Mouse (Mus musculus) hindbrain, embryonic 11.5 days (tissue): ENCODE data around the gene Usp48. TPM values are rescaled to one million over a fixed set of nuclear protein-coding genes. Genes with fewer than 3 reads are reported as not detected.
A peak's percentile ranks its signal among the peaks of the same experiment; 100 is the strongest.

Experiments
- ATAC-seq: fragments of 200-750 bp; cut with Nextera tagmentation; 2 replicates; pipeline ENCODE4 v1.8.0; 2017; ENCODE audit warnings: mild to moderate bottlenecking, moderate TSS enrichment, moderate library complexity; ENCODE audit not compliant: low FRiP score
- DNase-seq: peaks from one replicate; pipeline ENCODE4 v3.0.0-alpha.2; 2015; ENCODE audit warnings: low spot score
- H3K27ac ChIP-seq: fragments of 300-500 bp; sonication (generic); 2 replicates; pipeline ENCODE4 v1.5.1; 2014; ENCODE audit warnings: mild to moderate bottlenecking, low read depth, low read length
- H3K27me3 ChIP-seq: fragments of 300-500 bp; sonication (generic); 2 replicates; pipeline ENCODE4 v1.6.1; 2014; ENCODE audit warnings: mild to moderate bottlenecking, low read length, moderate library complexity, mixed read lengths; ENCODE audit not compliant: control insufficient read depth, insufficient read depth
- H3K36me3 ChIP-seq: fragments of 300-500 bp; sonication (generic); 2 replicates; pipeline ENCODE4 v1.6.1; 2014; ENCODE audit warnings: mild to moderate bottlenecking, low read length, moderate library complexity, mixed read lengths; ENCODE audit not compliant: control insufficient read depth, insufficient read depth
- H3K4me1 ChIP-seq: fragments of 300-500 bp; sonication (generic); replicated peaks from 2 replicates; pipeline ENCODE4 v1.6.1; 2014; ENCODE audit warnings: low read length, mixed read lengths; ENCODE audit not compliant: control insufficient read depth, insufficient read depth
- H3K4me2 ChIP-seq: fragments of 300-500 bp; sonication (generic); replicated peaks from 2 replicates; pipeline ENCODE4 v1.6.1; 2014; ENCODE audit warnings: mild to moderate bottlenecking, low read depth, low read length
- H3K4me3 ChIP-seq: fragments of 300-500 bp; sonication (generic); 2 replicates; pipeline ENCODE4 v1.5.1; 2014; ENCODE audit warnings: low read depth, low read length
- H3K9ac ChIP-seq: fragments of 300-500 bp; sonication (generic); 2 replicates; pipeline ENCODE4 v1.6.1; 2014; ENCODE audit warnings: low read depth, low read length
- H3K9me3 ChIP-seq: fragments of 300-500 bp; sonication (generic); 2 replicates; pipeline ENCODE4 v1.6.1; 2016; ENCODE audit warnings: low read length; ENCODE audit not compliant: control insufficient read depth
- WGBS: fragments of 180-500 bp; shearing (Covaris S2); extraction: QIAGEN DNeasy Blood & Tissue Kit; methylation state at CpG from one replicate; pipeline ENCODE4 v1.1.7; 2014; 5-methylcytosine and 5-hydroxymethylcytosine counted together
- polyA plus RNA-seq: library from polyadenylated mRNA; unstranded; fragments of >200 nt; fragmentation: Nextera tagmentation; extraction: Ambion mirVana; gene quantifications from 2 replicates; pipeline ENCODE4 v1.2.1, GENCODE M21; 2014

The Usp48 gene
- polyA plus RNA-seq, 1 experiment from 2014 or later, result 84.8 TPM

DNA sequence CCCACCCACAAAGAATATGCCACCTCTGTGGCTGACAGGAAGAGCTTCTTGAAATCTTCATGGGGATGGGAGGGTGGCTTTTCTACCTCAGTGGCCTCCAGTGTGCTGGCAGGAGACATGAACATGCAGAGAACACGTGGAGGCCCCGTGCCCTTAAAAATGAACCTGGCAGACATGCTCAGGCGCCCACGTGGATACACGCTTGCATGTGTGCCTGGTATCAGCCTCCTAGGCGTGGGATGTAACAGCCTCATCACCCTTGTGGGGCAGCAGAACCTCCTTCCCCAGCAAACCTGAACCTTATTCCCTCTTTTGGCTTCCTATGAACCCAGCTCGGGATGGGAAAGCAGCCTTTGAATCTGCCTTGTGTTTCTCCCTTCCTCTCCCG, 73.4 kb downstream of the Usp48 start:
- no peaks in the 10 kb centered on the region for H3K9me3 ChIP-seq
- H3K4me1 ChIP-seq, result 0 out of 2 replicates have a peak, but pooled peaks cover 2% of the 10 kb centered on the region
- H3K27me3 ChIP-seq, result peaks cover 20% of the 10 kb centered on the region
- WGBS, result 70% methylated on average over 8 of the region's 8 CpGs
- H3K27ac ChIP-seq, result no peak overlapping the region
- H3K4me2 ChIP-seq, result no peak overlapping the region
- DNase-seq, result no peak
- H3K9ac ChIP-seq, result no peak overlapping the region
- ATAC-seq, result no peak
- no peaks in the 10 kb centered on the region for H3K36me3 ChIP-seq
- H3K4me3 ChIP-seq, result no peak overlapping the region

DNA sequence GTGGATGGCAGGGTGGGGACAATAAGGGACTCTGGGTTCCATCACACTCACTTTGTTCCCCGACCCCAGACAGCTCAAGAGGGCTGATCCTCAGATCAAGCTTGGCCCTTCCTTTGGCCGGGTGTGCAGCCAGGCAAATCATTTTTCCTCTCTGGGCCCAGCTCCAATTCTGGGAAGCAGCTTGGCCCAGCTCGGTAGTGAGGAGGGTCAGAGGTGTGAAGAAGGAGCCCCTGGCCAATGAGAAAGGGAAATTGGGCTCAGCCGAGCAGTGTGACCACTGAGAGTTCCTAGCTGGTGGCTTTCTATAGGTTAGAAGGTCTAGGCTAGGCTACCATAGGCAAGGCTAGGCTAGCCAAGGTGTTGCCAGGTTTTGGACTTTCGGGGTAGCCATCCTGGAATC, 74.2 kb downstream of the Usp48 start:
- Histone ChIP-seq H3K9me3 (no peaks in the 10 kb centered on the region), H3K36me3 (no peaks in the 10 kb centered on the region), H3K27ac (no peak overlapping the region), H3K4me1 (0 out of 2 replicates have a peak, but pooled peaks cover 2% of the 10 kb centered on the region), H3K9ac (no peak overlapping the region), H3K27me3 (peaks cover 20% of the 10 kb centered on the region), H3K4me3 (no peak overlapping the region), H3K4me2 (no peak overlapping the region)
- ATAC-seq (no peak), DNase-seq (no peak)
- WGBS, result 59% methylated on average over 5 of the region's 5 CpGs

DNA sequence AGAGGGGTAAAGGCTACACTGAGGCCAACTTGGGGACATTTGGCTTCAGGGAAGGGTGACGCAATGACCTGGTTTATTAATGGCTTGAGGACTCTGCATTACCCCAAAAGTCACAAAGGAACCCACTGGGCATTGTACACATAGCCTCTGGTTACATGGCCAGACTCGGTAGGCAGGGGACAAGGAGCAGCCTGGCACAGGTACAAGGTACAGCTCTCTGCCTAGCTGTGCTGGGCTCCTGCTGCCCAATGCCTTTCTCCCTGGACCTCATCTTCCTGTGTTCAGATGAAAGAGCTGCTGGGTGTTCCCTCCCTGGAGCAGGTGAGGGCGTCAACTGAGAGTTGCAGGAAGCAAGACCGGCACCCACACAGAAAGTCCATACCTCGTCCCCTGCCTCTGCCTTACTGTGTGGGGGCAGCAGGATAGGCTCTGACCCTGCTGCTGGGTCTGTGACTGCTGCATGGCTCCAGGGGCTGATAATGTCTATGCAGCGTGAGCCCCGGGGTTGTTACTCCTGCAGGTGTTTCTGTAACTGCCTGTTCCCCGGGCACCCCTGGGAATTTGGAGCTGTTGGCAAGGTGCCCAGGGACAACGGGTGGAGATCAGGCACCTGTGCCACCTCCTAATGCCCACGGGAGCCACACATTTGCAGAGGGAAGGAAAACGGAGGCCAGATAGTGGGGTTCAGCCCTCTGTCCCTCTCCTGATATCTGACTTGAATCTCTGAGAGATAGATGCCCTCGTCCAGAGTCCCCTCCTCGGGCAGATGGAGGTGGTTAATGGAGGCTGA, 78.4 kb downstream of the Usp48 start:
- Histone ChIP-seq H3K9ac (no peak overlapping the region), H3K4me3 (no peak overlapping the region), H3K36me3 (no peaks in the 10 kb centered on the region), H3K4me2 (no peak overlapping the region), H3K4me1 (0 out of 2 replicates have a peak, but pooled peaks cover under 1% of the 10 kb centered on the region), H3K9me3 (no peaks in the 10 kb centered on the region), H3K27ac (no peak overlapping the region), H3K27me3 (peaks cover 1% of the 10 kb centered on the region; the same call in 1 of the 2 replicates)
- 81% methylated on average over 13 of the region's 13 CpGs for WGBS
- ATAC-seq, result no peak
- DNase-seq, result no peak

DNA sequence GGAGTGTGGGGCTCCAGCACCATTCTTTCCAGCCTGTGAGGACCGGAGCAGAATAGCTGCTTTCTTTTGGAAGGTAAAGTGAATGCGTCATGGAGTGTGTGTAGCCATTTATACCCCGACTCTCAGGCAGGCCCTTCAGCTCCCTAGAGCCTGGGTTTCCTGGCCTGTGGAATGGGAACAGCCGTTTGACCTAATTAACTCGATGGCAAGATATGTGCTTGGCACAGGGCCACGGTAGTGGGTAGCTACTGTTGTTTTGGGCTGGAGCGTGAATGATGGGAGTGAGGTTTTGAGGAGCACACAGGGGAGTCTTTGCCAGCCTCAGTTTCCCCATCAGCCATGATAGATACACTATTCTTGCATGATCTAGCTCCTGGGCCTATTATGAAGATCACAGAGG, 82.0 kb downstream of the Usp48 start:
- no peaks in the 10 kb centered on the region for H3K36me3 ChIP-seq
- H3K4me1 ChIP-seq, result peaks cover 3% of the 10 kb centered on the region; the same call in 1 of the 2 replicates
- no peak overlapping the region for H3K9ac ChIP-seq
- no peak overlapping the region for H3K4me2 ChIP-seq
- peaks cover 5% of the 10 kb centered on the region for H3K27me3 ChIP-seq
- DNase-seq (no peak), ATAC-seq (no peak)
- no peaks in the 10 kb centered on the region for H3K9me3 ChIP-seq
- no peak overlapping the region for H3K4me3 ChIP-seq
- 82% methylated on average over 7 of the region's 7 CpGs for WGBS
- H3K27ac ChIP-seq, result no peak overlapping the region

DNA sequence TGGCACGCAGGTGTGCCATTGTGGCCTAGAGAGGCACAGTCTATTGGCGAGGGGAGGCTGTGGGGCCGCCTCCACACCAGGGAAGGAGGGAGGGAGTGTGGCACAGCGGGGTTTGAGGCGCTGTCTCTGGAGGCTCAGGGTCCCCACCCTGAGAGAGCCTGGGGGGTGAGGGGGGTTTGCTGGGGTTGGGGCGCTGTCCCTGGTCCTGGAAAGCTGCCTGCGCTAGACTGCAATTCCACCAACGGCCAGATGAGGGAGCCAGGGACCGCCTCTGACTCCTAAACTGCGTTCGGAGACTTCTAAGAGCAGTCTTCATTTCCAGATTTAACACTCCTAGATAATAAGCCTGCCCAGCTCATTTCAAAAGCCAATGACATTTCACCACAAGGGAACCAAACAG, 82.5 kb downstream of the Usp48 start:
- no peak for ATAC-seq
- peaks cover 7% of the 10 kb centered on the region; the same call in 1 of the 2 replicates for H3K4me1 ChIP-seq
- no peak overlapping the region for H3K27ac ChIP-seq
- peak; percentile 90 for DNase-seq
- 8% methylated on average over 11 of the region's 11 CpGs for WGBS
- H3K4me2 ChIP-seq, result no peak overlapping the region
- no peaks in the 10 kb centered on the region for H3K36me3 ChIP-seq
- H3K4me3 ChIP-seq, result no peak overlapping the region
- H3K9ac ChIP-seq, result no peak overlapping the region
- H3K27me3 ChIP-seq, result peaks cover 5% of the 10 kb centered on the region
- no peaks in the 10 kb centered on the region for H3K9me3 ChIP-seq

DNA sequence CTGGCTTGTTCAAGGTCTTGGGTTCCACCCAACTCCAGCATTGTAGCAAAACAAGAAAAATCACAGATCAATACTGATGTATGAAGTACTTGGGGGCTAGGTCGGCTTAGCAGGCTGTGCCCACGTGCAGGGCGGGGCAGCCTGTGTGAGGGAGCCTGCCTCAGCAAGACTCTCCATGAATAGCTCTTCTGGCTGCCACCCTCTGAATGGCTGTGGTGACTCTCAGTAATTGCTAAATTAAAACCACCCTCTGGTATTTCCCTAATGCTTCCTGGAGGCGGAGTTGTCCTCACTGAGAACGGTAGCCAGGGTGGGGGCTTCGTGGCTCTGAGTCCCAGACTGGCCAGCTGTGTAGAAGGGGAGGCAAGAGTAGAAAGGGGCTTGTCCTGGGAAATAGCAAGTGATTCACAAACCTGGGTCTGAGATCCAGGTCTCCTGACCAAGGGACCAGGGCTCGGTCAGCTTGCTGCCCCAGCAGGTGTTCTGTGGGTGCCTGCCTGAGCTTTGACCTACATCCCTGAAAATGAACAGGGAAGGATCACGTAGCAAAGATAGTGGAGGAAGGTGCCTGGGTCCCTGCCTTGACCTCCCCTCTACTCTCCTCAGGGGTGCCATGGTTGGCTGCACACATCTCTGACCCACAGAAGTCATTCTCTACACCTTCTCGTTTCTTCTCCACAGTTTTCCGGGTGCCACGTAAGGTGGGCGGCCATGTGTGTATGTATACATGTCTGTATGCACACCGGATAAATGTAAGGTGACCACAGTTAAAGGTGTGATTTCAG, 83.3 kb downstream of the Usp48 start:
- Histone ChIP-seq H3K36me3 (no peaks in the 10 kb centered on the region), H3K27ac (no peak overlapping the region), H3K4me3 (no peak overlapping the region), H3K27me3 (peaks cover 11% of the 10 kb centered on the region), H3K4me1 (peaks cover 15% of the 10 kb centered on the region), H3K4me2 (no peak overlapping the region), H3K9ac (no peak overlapping the region), H3K9me3 (no peaks in the 10 kb centered on the region)
- WGBS, result 67% methylated on average over 13 of the region's 13 CpGs
- ATAC-seq (no peak), DNase-seq (no peak)

DNA sequence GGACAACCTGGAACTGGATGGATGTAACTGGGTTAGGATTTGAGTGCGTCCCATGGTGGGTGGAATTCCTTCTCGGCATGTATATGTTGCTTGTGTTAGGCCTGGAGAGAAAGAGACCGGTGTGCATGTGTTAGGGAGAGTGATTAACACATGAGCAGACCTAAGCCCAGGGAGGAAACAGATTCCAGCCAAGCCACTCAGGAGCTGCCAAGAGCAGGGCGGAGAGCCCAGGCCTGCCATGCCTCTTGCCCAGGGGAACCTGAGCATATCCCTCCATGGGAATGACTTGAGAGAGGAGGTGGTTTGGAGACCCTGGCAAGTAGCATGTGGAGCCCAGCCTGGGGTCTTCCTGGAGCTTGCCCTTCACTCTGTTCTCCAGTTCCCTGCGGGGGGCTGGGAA, 84.4 kb downstream of the Usp48 start:
- H3K27me3 ChIP-seq, result peaks cover 20% of the 10 kb centered on the region
- no peak for ATAC-seq

GRCm38 (mm10) chr4:137678568-137678967, 85.0 kb downstream of the Usp48 start:
- no peak overlapping the region for H3K4me2 ChIP-seq
- no peak for DNase-seq
- H3K9me3 ChIP-seq, result no peaks in the 10 kb centered on the region
- 76% methylated on average over 9 of the region's 9 CpGs for WGBS
- no peak overlapping the region for H3K27ac ChIP-seq
- H3K9ac ChIP-seq, result no peak overlapping the region
- H3K4me3 ChIP-seq, result no peak overlapping the region
- peaks cover 16% of the 10 kb centered on the region for H3K4me1 ChIP-seq
- H3K27me3 ChIP-seq, result peaks cover 20% of the 10 kb centered on the region
- no peaks in the 10 kb centered on the region for H3K36me3 ChIP-seq
- ATAC-seq, result no peak

More for the DNA sequence above, 84.4 kb downstream of the Usp48 start:
- WGBS, result 91% methylated on average over 5 of the region's 5 CpGs
- DNase-seq, result no peak
- Histone ChIP-seq H3K27ac (no peak overlapping the region), H3K9ac (no peak overlapping the region), H3K9me3 (no peaks in the 10 kb centered on the region), H3K4me1 (peaks cover 16% of the 10 kb centered on the region), H3K36me3 (no peaks in the 10 kb centered on the region), H3K4me2 (no peak overlapping the region), H3K4me3 (no peak overlapping the region)
